8 mouse cellular contexts compared by ENCODE assay signal in genomic region chr1:188633736-188634135, GRCm38 (mm10).
DNase-seq lines count a peak whose midpoint lies in the region; ATAC-seq and TF ChIP-seq lines count a peak whose summit lies in the region.
"Had no signal": no experiment of that assay in that cellular context is flagged by ENCODE, and none has a peak within 500 bp of the region (broad histone marks: within the 10 kb centered on the region; RNA-seq: fewer than 3 reads in every experiment).

No protein-coding gene starts in this region.

- H3K36me3 ChIP-seq in forebrain, postnatal 0 days (ENCODE audit: insufficient read depth), result no peaks in the 10 kb centered on the region

- H3K27ac ChIP-seq in forebrain, postnatal 0 days (ENCODE audit: low read depth, low read length), result no peak overlapping the region

- H3K9ac ChIP-seq in forebrain, postnatal 0 days, result no peak overlapping the region

- no peaks in the 10 kb centered on the region for H3K9me3 ChIP-seq in forebrain, postnatal 0 days (ENCODE audit: low read length)

- no peaks in the 10 kb centered on the region for H3K27me3 ChIP-seq in forebrain, postnatal 0 days (ENCODE audit: insufficient read depth, low read length)

- 39% methylated on average over 4 of the region's 4 CpGs for WGBS in forebrain, postnatal 0 days

- no peak overlapping the region for H3K4me3 ChIP-seq in forebrain, postnatal 0 days (ENCODE audit: low read depth, low read length)
- H3K4me3 ChIP-seq: myocyte had no signal

- H3K4me2 ChIP-seq in forebrain, postnatal 0 days (ENCODE audit: low read depth), result no peak overlapping the region

- TF ChIP-seq CTCF in forebrain, postnatal 0 days (IDR thresholded peaks at IDR 0.05; ENCODE audit: low read depth), result peak; percentile 87

- peak; percentile 74; the same call in 1 of the 2 replicates for ATAC-seq in forebrain, postnatal 0 days
- ATAC-seq in megakaryocyte, adult 5-6 weeks (ENCODE audit: poor library complexity, severe bottlenecking), result no peak

- H3K4me1 ChIP-seq in forebrain, postnatal 0 days (ENCODE audit: insufficient read depth), result no peaks in the 10 kb centered on the region

- peak; percentile 21 for DNase-seq in layer of hippocampus, adult 11-12 months (ENCODE audit: low spot score)
- DNase-seq in layer of hippocampus, adult 9-11 months, result no peak
- peak; percentile 1 for DNase-seq in cerebellum, adult 8-10 months
- DNase-seq in forebrain, postnatal 0 days, result peak; percentile 78
- DNase-seq in mesoderm, embryonic 11.5 days (ENCODE audit: low read depth, low spot score), result peak; percentile 13
- no peak for DNase-seq in urinary bladder, postnatal 4 days (ENCODE audit: low spot score in 2 of 2)

Comparison
In these comparisons a context has a peak if more than half of its experiments do, and no peak if none do; other contexts are left out.
1. DNase-seq: peak in layer of hippocampus, adult 11-12 months (single experiment), cerebellum, adult 8-10 months (single experiment), forebrain, postnatal 0 days (single experiment) and mesoderm, embryonic 11.5 days (single experiment); none in layer of hippocampus, adult 9-11 months (single experiment) and urinary bladder, postnatal 4 days (0 of 2).